Mouse (Mus musculus): ENCODE measurements at regions not wholly inside any gene's neighbourhood (a gene's known extent, or its start where the extent isn't known, plus 50 kb on each side); places are given as distances from the start of the nearest gene placed in this dataset.

- Histone ChIP-seq H3K9ac (no peak overlapping the region), H3K27me3 (no peaks in the 10 kb centered on the region), H3K9me3 (no peaks in the 10 kb centered on the region), H3K36me3 (no peaks in the 10 kb centered on the region), H3K4me1 (peaks cover 6% of the 10 kb centered on the region; the same call in 1 of the 2 replicates), H3K4me3 (peak overlapping the region; percentile 13), H3K27ac (no peak overlapping the region), H3K4me2 (peak overlapping the region; percentile 32; the same call in 1 of the 2 replicates)
- ATAC-seq (ENCODE audit: insufficient number of reproducible peaks, low FRiP score, low TSS enrichment, low read depth), result no peak
- 20% methylated on average over 12 of the region's 12 CpGs for WGBS
Observed at GRCm38 (mm10) chr12:51058569-51058968, 289.3 kb upstream of the G2e3 start.

DNA sequence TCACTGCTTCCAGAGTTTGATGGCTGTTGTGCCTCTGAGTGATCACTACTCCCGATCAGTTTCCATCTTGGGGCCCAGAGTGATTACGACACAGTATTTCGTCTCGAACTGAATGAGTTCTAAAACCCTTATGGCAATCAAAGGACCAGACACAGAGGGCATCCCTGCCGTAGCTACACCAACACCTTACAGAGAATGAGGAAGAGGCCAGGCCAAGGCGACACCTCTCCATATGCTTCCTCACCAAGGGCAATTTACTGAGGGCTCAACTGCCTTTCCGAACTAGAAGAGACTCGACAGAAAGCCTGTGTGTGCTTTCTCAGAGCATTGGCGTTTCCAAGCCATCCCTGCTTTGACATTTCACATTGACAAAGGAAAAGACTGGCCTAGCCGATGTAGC lies 289.8 kb upstream of the G2e3 start:
- H3K4me3 ChIP-seq, result no peak overlapping the region
- peak overlapping the region; percentile 32; the same call in 1 of the 2 replicates for H3K4me2 ChIP-seq
- H3K4me1 ChIP-seq, result peaks cover 6% of the 10 kb centered on the region; the same call in 1 of the 2 replicates
- no peak overlapping the region for H3K27ac ChIP-seq
- H3K36me3 ChIP-seq, result no peaks in the 10 kb centered on the region
- ATAC-seq (ENCODE audit: insufficient number of reproducible peaks, low FRiP score, low TSS enrichment, low read depth), result no peak
- no peak overlapping the region for H3K9ac ChIP-seq
- 36% methylated on average over 10 of the region's 10 CpGs for WGBS
- no peaks in the 10 kb centered on the region for H3K9me3 ChIP-seq
- no peaks in the 10 kb centered on the region for H3K27me3 ChIP-seq

- Histone ChIP-seq H3K4me2 (no peak overlapping the region), H3K9ac (no peak overlapping the region), H3K9me3 (no peaks in the 10 kb centered on the region), H3K4me1 (no peaks in the 10 kb centered on the region), H3K36me3 (no peaks in the 10 kb centered on the region), H3K27ac (no peak overlapping the region), H3K4me3 (no peak overlapping the region), H3K27me3 (no peaks in the 10 kb centered on the region)
- WGBS, result 67% methylated on average over 7 of the region's 7 CpGs
- no peak for ATAC-seq (ENCODE audit: insufficient number of reproducible peaks, low FRiP score, low TSS enrichment, low read depth)
Observed at GRCm38 (mm10) chr12:51047116-51047515, 300.7 kb upstream of the G2e3 start.

DNA sequence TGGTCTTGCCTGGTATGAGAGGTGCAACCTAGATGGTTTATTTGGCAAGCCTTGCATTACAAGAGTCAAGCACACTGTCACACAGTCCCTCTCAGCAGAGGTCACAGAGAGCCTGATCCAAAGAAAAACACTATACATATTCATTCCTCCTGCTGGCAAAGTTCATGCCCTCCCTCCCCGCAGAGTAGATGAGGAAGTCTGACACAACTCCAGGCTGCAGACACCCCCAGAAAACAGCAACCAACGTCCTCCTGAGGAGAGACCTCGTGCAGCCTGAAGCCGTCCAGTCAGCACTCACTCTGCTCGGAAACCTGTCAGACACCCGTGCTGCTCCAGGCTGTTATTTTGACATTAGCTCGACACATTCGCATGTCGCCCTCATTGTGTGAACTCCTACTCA lies 302.4 kb upstream of the G2e3 start:
- Histone ChIP-seq H3K9ac (no peak overlapping the region), H3K27me3 (no peaks in the 10 kb centered on the region), H3K27ac (no peak overlapping the region), H3K4me1 (no peaks in the 10 kb centered on the region), H3K36me3 (no peaks in the 10 kb centered on the region), H3K4me3 (no peak overlapping the region), H3K4me2 (no peak overlapping the region), H3K9me3 (no peaks in the 10 kb centered on the region)
- WGBS, result 32% methylated on average over 9 of the region's 9 CpGs
- ATAC-seq (ENCODE audit: insufficient number of reproducible peaks, low FRiP score, low TSS enrichment, low read depth), result no peak

GRCm38 (mm10) chr12:51045020-51045419 lies 302.8 kb upstream of the G2e3 start:
- ATAC-seq (ENCODE audit: insufficient number of reproducible peaks, low FRiP score, low TSS enrichment, low read depth), result no peak
- no peaks in the 10 kb centered on the region for H3K9me3 ChIP-seq
- H3K4me2 ChIP-seq, result no peak overlapping the region
- H3K36me3 ChIP-seq, result no peaks in the 10 kb centered on the region
- 32% methylated on average over 1 of the region's 1 CpGs for WGBS
- no peaks in the 10 kb centered on the region for H3K27me3 ChIP-seq
- no peaks in the 10 kb centered on the region for H3K4me1 ChIP-seq
- no peak overlapping the region for H3K9ac ChIP-seq
- H3K27ac ChIP-seq, result no peak overlapping the region
- no peak overlapping the region for H3K4me3 ChIP-seq

- 62% methylated on average over 2 of the region's 2 CpGs for WGBS
- no peak for ATAC-seq (ENCODE audit: insufficient number of reproducible peaks, low FRiP score, low TSS enrichment, low read depth)
- no peak overlapping the region for H3K9ac ChIP-seq
Observed at GRCm38 (mm10) chr12:51032193-51032592, 315.7 kb upstream of the G2e3 start.

DNA sequence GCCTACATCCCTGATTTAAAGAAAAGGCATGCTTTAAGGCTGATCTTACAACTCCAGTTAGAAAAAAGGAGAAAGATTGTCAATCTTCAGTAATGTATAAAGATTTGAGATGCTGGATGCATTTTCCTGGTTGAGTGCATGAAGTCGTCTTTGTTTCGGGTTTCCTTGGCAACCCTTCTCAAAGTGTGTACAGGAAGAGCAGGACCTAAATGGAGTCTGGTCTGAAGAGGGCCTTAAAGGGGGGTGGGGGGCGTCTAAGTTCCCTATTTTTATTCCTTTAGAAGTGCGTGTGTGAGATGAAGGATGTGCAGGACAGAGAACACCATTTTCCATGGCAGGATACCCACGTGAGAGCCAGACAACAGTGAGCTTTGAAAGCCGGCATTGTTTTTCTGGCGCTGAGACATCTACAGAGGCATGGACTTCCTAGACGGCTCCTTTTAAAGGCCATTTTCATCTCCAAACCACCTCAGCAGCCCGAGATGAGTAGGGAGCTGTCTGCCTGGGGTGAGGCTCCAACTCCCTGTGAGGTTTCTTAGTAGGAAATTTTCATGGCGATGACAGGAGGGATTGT lies 319.2 kb upstream of the G2e3 start:
- Histone ChIP-seq H3K9me3 (no peaks in the 10 kb centered on the region), H3K9ac (no peak overlapping the region), H3K27me3 (no peaks in the 10 kb centered on the region), H3K4me2 (no peak overlapping the region), H3K36me3 (no peaks in the 10 kb centered on the region), H3K27ac (no peak overlapping the region), H3K4me1 (no peaks in the 10 kb centered on the region), H3K4me3 (no peak overlapping the region)
- no peak for ATAC-seq (ENCODE audit: insufficient number of reproducible peaks, low FRiP score, low TSS enrichment, low read depth)
- WGBS, result 54% methylated on average over 10 of the region's 10 CpGs

More at GRCm38 (mm10) chr12:51032193-51032592, 315.7 kb upstream of the G2e3 start:
- Histone ChIP-seq H3K4me3 (no peak overlapping the region), H3K9me3 (no peaks in the 10 kb centered on the region), H3K4me2 (no peak overlapping the region), H3K27me3 (no peaks in the 10 kb centered on the region), H3K36me3 (no peaks in the 10 kb centered on the region), H3K27ac (no peak overlapping the region), H3K4me1 (no peaks in the 10 kb centered on the region)

DNA sequence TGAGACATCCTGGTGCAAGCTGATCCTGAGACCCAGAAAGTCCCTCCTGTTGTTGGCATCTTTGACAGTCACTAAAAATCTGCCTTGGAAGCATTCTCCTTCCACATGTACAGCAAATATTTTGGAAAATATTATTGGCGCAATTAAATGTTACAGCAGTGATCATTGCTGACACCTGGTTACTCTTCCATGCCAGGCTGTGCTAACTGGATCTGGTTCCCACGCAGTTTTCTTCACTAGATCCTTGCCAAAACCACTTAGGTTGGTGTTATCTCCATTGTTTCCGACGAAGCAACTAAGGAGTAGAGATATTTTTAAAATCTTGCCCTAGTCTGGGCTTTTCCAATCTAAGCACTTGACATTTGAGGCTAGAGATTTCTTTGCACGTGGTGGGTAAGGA lies 321.8 kb upstream of the G2e3 start:
- Histone ChIP-seq H3K9ac (no peak overlapping the region), H3K27ac (no peak overlapping the region), H3K4me2 (no peak overlapping the region), H3K4me3 (no peak overlapping the region), H3K36me3 (no peaks in the 10 kb centered on the region), H3K9me3 (no peaks in the 10 kb centered on the region), H3K27me3 (no peaks in the 10 kb centered on the region), H3K4me1 (no peaks in the 10 kb centered on the region)
- ATAC-seq (ENCODE audit: insufficient number of reproducible peaks, low FRiP score, low TSS enrichment, low read depth), result no peak
- WGBS, result 87% methylated on average over 5 of the region's 5 CpGs

DNA sequence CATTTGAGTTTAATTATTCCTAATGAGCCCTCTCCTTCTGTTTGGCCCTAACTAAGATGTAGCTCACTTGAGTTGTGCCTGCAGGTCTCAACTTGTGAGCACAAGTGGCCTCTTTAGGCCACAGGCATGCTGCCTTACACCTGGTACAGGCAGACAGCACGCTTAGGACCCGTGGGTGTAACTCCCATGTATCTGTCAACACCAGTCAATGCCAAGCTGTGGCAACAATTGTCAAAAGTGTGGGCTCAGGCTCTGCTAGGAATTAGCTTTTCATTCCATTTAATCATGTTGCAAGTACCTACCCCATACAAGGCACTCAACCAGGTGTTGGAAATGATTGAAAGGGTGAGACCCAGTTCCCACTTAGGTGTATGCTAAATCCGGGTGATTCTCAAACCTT lies 322.3 kb upstream of the G2e3 start:
- Histone ChIP-seq H3K27ac (no peak overlapping the region), H3K9me3 (no peaks in the 10 kb centered on the region), H3K4me2 (no peak overlapping the region), H3K9ac (no peak overlapping the region), H3K4me1 (no peaks in the 10 kb centered on the region), H3K36me3 (no peaks in the 10 kb centered on the region), H3K27me3 (no peaks in the 10 kb centered on the region), H3K4me3 (no peak overlapping the region)
- WGBS, result 64% methylated on average over 3 of the region's 3 CpGs
- ATAC-seq (ENCODE audit: insufficient number of reproducible peaks, low FRiP score, low TSS enrichment, low read depth), result no peak

DNA sequence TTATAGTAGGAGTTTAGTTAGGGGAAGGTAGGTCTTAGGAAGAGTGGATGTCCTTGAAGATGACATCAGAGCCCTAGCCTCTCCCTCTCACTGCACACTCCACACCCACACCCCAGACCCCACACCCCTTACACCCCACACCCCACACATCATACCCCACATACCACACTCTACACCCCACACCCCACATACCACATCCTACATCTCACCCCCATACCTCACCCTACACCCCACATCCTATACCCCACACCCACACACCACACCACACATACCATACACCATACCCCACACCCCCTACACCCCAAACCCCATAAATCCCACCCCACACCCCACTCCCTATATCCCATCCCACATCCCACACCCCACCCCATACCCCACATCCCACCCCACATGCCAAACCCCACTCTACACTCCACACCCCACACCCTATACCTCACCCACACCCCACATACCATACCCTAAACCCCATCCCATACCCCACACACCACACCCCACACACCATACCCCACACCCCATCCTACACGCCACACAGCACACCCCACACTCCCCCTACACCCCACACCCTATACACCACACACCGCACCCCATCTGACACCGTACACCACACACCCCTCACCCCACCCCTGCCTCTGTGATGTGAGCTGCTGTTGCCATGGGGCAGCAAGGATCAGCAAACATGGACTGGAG lies 323.7 kb upstream of the G2e3 start:
- Histone ChIP-seq H3K9ac (no peak overlapping the region), H3K27me3 (no peaks in the 10 kb centered on the region), H3K36me3 (no peaks in the 10 kb centered on the region), H3K4me1 (no peaks in the 10 kb centered on the region), H3K4me2 (no peak overlapping the region), H3K4me3 (no peak overlapping the region), H3K9me3 (no peaks in the 10 kb centered on the region), H3K27ac (no peak overlapping the region)
- 0 out of 2 replicates have a peak, but pooled peaks have one; percentile 74 for ATAC-seq (ENCODE audit: insufficient number of reproducible peaks, low FRiP score, low TSS enrichment, low read depth)
- 91% methylated on average over 3 of the region's 3 CpGs for WGBS

GRCm38 (mm10) chr12:51018185-51018584 lies 329.7 kb upstream of the G2e3 start:
- Histone ChIP-seq H3K4me2 (no peak overlapping the region), H3K4me3 (no peak overlapping the region), H3K27me3 (no peaks in the 10 kb centered on the region), H3K4me1 (no peaks in the 10 kb centered on the region), H3K9me3 (no peaks in the 10 kb centered on the region), H3K27ac (no peak overlapping the region), H3K36me3 (no peaks in the 10 kb centered on the region), H3K9ac (no peak overlapping the region)
- ATAC-seq (ENCODE audit: insufficient number of reproducible peaks, low FRiP score, low TSS enrichment, low read depth), result no peak
- 82% methylated on average over 5 of the region's 5 CpGs for WGBS

- no peak for ATAC-seq (ENCODE audit: insufficient number of reproducible peaks, low FRiP score, low TSS enrichment, low read depth)
- H3K4me3 ChIP-seq, result no peak overlapping the region
- 83% methylated on average over 6 of the region's 6 CpGs for WGBS
- H3K9me3 ChIP-seq, result no peaks in the 10 kb centered on the region
- no peak overlapping the region for H3K9ac ChIP-seq
- H3K4me1 ChIP-seq, result no peaks in the 10 kb centered on the region
- no peak overlapping the region for H3K4me2 ChIP-seq
- H3K36me3 ChIP-seq, result no peaks in the 10 kb centered on the region
- no peak overlapping the region for H3K27ac ChIP-seq
- H3K27me3 ChIP-seq, result no peaks in the 10 kb centered on the region
Observed at GRCm38 (mm10) chr12:51016081-51016480, 331.8 kb upstream of the G2e3 start.

Measured in limb, embryonic 15.5 days (tissue).